Mouse (Mus musculus) mature B cell (primary cell): ENCODE results near the gene Pax4.

ENCODE experiments used
- in situ Hi-C: fragments of 300-500 bp; cut with MboI; formaldehyde crosslinking; loops from 2 replicates; pipeline ENCODE4 v1.14.3; 2019

Pax4 gene

GRCm38 (mm10) chr6:28449253-28449652 is at the start of gene Pax4:
Gene Pax4, minus strand, starts transcription at chr6:28449353.
- in situ Hi-C loops: no loop called here

DNA sequence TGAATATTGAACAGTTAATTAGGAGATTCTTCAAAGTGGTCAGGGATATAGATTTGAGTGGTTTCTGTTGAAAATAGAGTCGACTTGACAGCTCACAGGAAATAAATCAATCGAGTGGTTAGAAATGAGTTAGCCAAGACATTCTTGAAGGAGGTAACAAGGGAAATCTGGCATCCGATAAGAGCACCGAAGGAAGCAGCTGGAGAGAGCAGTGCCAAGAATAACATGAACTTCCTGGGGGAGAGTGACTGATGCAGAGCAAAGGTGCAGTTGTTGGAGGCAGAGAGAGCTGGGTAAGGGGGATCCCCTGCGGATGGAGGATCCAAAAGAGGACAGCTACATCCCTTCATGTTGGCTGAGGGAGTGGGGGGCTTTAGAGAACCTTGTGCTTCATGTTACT is 48.7 kb upstream of the Pax4 start:
- in situ Hi-C loops: no loop called here

GRCm38 (mm10) chr6:28491198-28491597 is 42.0 kb upstream of the Pax4 start:
- in situ Hi-C loops: no loop called here

DNA sequence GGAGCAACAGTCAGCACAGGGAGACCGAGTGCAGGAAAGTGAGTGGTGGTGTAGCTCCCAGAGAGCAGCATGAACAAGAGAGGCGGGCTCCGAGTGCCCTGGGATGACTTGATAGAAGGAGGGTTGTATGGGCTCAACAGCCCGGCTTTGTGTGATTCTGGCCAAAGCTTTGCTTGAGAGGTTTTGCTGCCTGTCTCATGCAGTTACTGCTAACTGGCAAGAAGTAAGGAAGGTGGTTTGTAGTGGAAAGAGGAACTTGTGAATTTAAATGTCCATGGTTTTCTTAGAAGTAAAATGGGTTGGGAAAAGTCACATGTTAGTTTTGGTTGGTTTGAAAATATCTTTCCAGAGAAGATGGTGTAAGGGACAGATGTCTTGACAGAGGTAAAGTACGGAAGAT is 41.5 kb upstream of the Pax4 start:
- in situ Hi-C loops: no loop called here

- in situ Hi-C loops: no loop called here
Measured at GRCm38 (mm10) chr6:28488204-28488851, 39.2 kb upstream of the Pax4 start.

DNA sequence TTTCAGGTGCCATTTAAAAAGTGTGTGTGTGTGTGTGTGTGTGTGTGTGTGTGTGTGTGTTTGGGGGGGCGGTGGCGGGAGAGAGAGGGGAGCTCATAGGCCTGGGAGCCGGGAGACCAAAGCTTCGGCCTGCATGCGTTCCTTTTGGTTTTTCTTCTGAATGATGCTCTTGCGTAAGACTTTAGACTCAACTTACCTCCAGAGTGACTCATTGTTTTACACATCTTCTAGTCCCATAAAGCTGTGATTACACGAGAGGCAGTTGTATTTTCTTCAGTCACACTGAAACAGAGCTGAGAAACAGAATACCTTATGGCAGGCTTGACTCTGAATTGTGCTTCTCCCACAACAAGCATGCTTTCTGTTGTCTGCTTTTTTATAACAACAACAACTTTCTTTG is 37.8 kb upstream of the Pax4 start:
- in situ Hi-C loops: no loop called here

- in situ Hi-C loops: no loop called here
Measured at GRCm38 (mm10) chr6:28486471-28486870, 37.3 kb upstream of the Pax4 start.

GRCm38 (mm10) chr6:28486008-28486407 is 36.9 kb upstream of the Pax4 start:
- in situ Hi-C loops: no loop called here

DNA sequence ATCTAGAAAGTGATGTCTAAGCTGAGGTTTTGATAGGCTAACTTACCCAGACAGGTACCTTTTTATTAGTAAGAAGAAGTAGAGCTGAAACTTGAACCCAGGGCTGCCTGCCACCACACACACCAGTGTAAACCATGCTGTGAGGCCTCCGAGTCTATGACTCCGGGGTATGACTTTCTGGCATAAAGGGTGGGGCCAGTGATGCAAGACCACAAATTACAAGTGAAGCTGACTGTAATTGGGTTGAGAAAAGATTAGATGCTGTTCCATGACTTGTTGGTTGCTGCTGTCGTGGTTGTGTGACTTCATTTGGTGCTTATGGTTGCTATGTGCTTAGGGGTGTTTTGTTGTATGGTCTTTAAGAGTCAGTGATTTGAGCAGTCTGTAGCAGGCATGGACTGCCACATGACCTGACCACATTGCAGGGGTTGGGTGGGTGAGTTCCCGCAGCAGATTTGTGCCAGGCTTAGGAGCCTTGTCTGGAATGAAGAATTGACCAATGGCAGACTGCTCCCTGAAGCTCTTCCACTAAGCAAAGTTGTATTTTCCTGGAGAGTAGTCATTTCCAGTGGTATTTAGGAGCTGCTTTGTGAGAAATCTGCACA is 33.7 kb upstream of the Pax4 start:
- in situ Hi-C loops: no loop called here

DNA sequence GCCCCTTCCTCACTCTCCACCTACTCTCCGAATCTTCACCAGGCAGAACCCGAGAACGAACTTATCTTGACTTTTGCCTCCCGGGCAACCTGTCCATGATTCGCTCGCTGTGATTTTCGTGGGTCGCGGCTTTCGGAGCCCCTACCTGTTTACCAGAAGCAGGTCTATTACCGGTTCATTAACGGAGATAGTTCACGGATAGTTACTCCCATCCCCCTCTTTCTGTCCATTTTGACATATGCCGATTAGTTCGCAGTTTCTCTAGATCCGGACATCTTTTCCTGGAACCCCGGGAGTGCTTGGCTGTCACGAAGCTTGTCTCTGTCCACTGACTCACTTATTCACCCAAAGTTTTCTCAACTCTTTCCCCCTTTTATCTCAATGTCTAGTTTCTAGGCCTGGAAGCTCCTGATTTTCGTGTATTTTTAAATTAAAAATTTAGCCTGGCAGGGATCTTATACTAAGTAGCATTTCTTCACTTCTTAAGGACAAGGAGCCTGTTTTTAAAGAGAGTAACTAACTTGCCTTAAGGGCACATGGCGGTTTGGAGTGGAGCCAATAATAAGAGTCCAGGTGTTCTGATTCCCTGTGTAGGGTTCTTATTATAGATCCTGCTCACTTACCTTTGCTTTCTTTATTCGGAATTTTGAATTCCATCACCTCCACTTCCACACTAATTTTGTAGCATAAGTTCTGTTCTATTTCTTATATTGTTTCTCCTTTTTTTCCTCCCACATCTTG is 31.8 kb upstream of the Pax4 start:
- in situ Hi-C loops: no loop called here

DNA sequence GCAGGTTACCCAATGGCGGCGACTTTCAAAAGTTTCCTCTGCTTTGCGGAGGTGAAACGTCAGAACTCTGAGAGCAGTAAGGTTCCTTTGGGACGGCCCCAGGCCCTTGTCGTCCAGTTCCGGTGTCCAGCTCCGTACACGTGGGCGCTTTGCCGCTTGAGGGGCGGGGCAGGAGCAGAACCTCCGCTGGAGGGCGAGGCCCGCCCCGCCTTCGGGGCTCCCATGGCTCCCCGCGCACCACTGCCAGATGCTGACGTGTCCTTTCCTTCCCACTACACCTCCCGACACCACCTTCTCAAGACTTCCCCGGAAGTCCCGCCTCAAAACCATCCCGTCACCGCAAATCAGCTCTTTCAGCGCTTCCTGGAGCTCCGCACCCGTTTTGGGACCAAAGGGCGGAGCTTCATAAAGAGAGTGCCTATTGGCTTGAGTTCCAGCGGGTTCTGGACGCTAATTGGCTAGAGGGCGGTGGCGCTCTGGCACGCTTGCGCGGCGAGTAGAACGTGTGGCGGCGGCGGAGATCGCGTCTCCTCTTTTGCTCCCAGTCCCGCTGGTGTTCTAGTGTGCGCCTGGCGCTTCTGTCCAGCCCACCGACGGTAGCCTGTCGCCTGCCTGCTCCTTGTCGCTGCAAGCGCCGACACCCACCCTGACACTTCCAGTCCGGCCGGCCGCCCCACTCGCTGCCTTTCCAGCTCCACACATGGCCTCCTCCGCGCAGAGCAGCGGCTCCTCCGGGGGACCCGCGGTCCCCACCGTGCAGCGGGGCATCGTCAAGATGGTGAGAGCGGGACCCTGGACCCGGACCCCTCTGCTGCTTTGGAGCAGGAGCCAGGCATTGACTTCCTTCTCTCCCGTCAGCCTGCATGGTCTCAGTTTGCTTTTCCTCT is 31.0 kb upstream of the Pax4 start:
- in situ Hi-C loops: no loop called here

GRCm38 (mm10) chr6:28474839-28475238 is 25.7 kb upstream of the Pax4 start, which contains the start of gene Snd1:
Gene Snd1, plus strand, starts transcription at chr6:28475139.
- in situ Hi-C loops: no loop called here

- in situ Hi-C loops: no loop called here
Measured at GRCm38 (mm10) chr6:28474211-28474610, 25.1 kb upstream of the Pax4 start.

- in situ Hi-C loops: no loop called here
Measured at GRCm38 (mm10) chr6:28471284-28472035, 22.3 kb upstream of the Pax4 start.

- in situ Hi-C loops: no loop called here
Measured at GRCm38 (mm10) chr6:28470621-28471020, 21.5 kb upstream of the Pax4 start.

- in situ Hi-C loops: no loop called here
Measured at GRCm38 (mm10) chr6:28470017-28470602, 21.0 kb upstream of the Pax4 start.

GRCm38 (mm10) chr6:28464630-28465029 is 15.5 kb upstream of the Pax4 start:
- in situ Hi-C loops: no loop called here

- in situ Hi-C loops: no loop called here
Measured at GRCm38 (mm10) chr6:28460534-28460933, 11.4 kb upstream of the Pax4 start.

DNA sequence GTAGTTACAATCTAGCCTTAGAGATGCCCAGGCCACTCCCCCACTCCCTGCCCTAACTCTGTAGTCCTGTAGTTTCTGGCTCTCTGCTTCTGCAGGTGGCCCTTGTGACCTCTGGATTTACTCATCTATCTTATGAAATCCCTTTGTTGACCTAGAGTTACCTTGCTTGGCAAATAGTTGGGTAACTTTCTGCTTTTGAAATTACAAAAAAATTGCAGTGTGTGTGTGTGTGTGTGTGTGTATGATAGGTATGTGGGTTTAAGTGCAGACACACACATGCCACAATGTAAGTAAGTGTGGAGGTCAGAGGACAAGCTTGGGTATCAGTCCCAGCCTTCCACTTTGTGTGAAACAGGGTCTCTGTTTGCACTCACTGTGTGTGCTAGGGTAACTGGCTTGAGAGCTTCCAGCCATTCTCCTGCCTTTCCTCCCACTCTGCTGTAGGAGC is 10.1 kb upstream of the Pax4 start:
- in situ Hi-C loops: no loop called here

GRCm38 (mm10) chr6:28450977-28451376 is 1.8 kb upstream of the Pax4 start:
- in situ Hi-C loops: no loop called here

DNA sequence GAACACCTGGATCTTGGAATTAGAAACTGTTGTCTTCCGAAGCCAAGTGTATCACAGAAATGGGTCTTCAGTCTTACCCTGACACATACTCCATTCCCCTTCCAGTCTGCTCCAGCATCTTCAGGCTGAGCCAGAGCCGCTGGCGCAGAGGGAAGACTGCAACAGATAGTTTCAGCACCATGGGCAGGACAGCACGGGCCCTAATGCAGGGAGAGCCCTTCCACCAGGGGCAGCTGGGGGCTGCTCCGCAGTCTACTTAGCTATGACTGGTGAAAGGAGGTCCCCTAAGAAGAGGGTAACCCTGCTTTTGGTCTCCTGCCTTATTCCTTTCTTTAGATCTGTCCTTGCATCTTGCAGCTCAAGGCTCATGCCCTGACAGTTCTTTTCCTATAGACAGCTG is 1.3 kb upstream of the Pax4 start:
- in situ Hi-C loops: no loop called here
